Mouse (Mus musculus) megakaryocyte, embryonic 14.5 days (primary cell): ENCODE data around the gene Tln2.

Experiments used
- FLI1 ChIP-seq: IDR thresholded peaks from 2 replicates; pipeline ENCODE4 v1.6.1; 2012; ENCODE audit warnings: low read length, inconsistent platforms, mixed read lengths
- GATA1 ChIP-seq: IDR thresholded peaks from 3 replicates; pipeline ENCODE4 v1.6.1; 2012; ENCODE audit warnings: mixed read lengths, low read length, inconsistent platforms, borderline replicate concordance

- no peak for TF ChIP-seq GATA1
- TF ChIP-seq FLI1: no peak
Measured at GRCm38 (mm10) chr9:67220388-67220787, 339.1 kb downstream of the Tln2 start.
